Mouse (Mus musculus) erythroblast, embryonic 14.5 days (primary cell): ENCODE data around the gene Timm44.

ENCODE experiments used
- GATA1 ChIP-seq: IDR thresholded peaks from 2 replicates; pipeline ENCODE4 v1.6.1; 2012; ENCODE audit warnings: low read length, inconsistent platforms, mixed read lengths
- TAL1 ChIP-seq: IDR thresholded peaks from 3 replicates; pipeline ENCODE4 v1.6.1; 2012; ENCODE audit warnings: low read length, inconsistent platforms, mixed read lengths

GRCm38 (mm10) chr8:4314852-4315251 lies 39.1 kb upstream of the Timm44 start:
- TF ChIP-seq GATA1 (no peak), TAL1 (no peak)
